Mouse (Mus musculus) cortical plate, adult 2 months (tissue): ENCODE measurements at regions not wholly inside any gene's neighbourhood (a gene's known extent, or its start where the extent isn't known, plus 50 kb on each side); places are given as distances from the start of the nearest gene placed in this dataset.

Source experiments
- H3K27ac ChIP-seq: fragments of 200-500 bp; 2 replicates; pipeline ENCODE4 v1.5.1; 2012; ENCODE audit warnings: low read length, control low read depth, inconsistent platforms; ENCODE audit not compliant: insufficient read depth
- H3K4me1 ChIP-seq: fragments of 200-500 bp; 2 replicates; pipeline ENCODE4 v1.6.1; 2011; ENCODE audit warnings: low read length; ENCODE audit not compliant: control insufficient read depth, insufficient read depth
- H3K4me3 ChIP-seq: fragments of 200-500 bp; 2 replicates; pipeline ENCODE4 v1.5.1; 2011; ENCODE audit warnings: mild to moderate bottlenecking, low read length, control low read depth; ENCODE audit not compliant: insufficient read depth
- CTCF ChIP-seq: fragments of 200-500 bp; IDR thresholded peaks from 2 replicates; pipeline ENCODE4 v1.5.1; 2011; ENCODE audit warnings: mild to moderate bottlenecking, control low read depth, low read length; ENCODE audit not compliant: insufficient read depth; ENCODE audit errors: extremely low read depth
- POLR2A ChIP-seq: fragments of 200-500 bp; IDR thresholded peaks from 2 replicates; pipeline ENCODE4 v1.6.1; 2011; ENCODE audit warnings: mild to moderate bottlenecking, low read length, control low read depth; ENCODE audit not compliant: insufficient read depth; ENCODE audit errors: extremely low read depth

DNA sequence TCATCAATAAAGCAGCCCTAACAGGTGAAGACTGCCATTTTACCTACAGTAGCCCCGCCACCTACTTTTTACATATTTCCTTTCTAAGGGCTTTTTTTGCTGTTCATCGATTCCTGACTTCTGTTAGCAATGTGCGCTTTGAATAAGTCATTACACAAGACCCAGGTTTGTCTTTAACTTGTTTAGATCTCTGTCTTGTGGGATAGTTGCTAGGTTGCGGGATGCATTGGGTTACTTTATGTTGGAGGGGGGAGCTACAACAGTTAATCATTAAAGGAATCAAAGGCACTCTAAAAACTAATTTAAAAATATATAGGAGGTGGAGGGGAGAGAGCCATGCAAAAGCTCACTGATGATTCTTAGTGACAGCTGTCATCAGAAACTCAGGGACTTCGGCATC, 202.3 kb downstream of the Stim2 start:
- Histone ChIP-seq H3K27ac (no peak overlapping the region), H3K4me1 (no peaks in the 10 kb centered on the region), H3K4me3 (no peak overlapping the region)
- TF ChIP-seq POLR2A (no peak), CTCF (no peak)

DNA sequence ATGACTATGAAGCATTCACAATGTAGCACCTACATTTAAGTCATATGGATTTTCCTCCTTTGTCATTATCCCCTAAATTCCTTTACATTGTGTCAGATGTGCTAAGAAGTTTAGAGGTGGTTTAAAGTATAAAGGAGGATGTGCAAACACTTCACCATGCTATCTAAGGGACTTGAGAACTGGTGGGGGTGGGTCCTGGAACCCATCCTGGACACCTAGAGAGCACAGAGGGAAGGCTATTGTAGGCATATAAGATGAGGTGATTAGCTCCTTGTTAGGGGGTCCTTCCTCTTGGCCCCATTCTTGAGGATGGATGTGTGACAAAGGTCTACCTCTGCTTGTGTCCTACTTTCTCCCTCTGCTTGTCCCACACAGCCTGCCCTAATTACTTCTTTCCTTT, 213.2 kb downstream of the Stim2 start:
- TF ChIP-seq POLR2A (no peak), CTCF (no peak)
- Histone ChIP-seq H3K27ac (no peak overlapping the region), H3K4me3 (no peak overlapping the region)

DNA sequence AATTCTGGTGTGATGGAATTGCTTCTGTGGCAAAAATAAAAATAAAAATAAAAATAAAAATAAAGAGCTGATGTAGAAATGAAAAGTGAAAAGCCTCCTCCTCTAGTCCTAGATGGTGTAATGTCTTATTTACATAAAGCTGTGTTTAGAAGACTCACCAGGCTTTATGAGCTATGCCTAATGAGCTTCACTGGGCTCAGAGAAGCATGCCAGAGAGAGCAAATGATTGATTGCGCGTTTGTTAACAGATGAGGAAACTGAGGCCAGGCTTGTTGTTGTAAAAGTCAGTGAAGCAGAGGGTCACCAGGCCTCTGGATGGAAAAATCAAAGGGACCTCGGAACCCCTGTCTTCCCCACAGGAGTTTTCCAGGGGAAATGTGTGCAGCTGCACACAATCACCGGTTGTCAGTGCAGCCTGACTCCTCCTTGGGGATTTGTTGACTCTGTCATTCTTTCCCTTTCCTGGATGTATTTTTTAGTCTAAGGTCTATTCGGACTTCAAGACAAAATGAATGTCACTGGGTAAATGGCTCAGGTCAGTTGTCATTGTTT, 213.8 kb downstream of the Stim2 start:
- Histone ChIP-seq H3K4me3 (no peak overlapping the region), H3K27ac (no peak overlapping the region), H3K4me1 (no peaks in the 10 kb centered on the region)
- TF ChIP-seq CTCF: no peak
- TF ChIP-seq POLR2A: no peak

More for the DNA sequence above, 213.2 kb downstream of the Stim2 start:
- no peaks in the 10 kb centered on the region for H3K4me1 ChIP-seq

DNA sequence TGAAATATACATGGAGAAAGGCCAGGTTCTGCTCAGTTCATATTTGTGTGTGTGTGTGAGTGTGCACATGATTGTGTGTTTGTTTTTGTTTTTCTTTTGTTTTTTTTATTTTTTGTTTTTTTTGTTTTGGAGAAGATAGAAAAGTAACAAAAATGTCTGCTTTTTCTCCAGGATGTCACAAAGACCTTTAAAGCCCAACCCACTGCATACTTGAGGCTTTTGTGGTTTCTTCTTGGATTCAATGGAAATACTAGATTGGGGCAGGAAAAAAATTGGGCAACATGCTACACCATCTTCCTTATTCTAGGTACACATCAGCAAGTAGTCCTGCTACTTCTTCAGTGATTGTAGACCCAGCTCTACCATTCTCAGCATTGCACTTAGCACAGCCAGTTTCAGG, 226.7 kb downstream of the Stim2 start:
- Histone ChIP-seq H3K4me3 (no peak overlapping the region), H3K4me1 (no peaks in the 10 kb centered on the region), H3K27ac (no peak overlapping the region)
- TF ChIP-seq POLR2A: no peak

DNA sequence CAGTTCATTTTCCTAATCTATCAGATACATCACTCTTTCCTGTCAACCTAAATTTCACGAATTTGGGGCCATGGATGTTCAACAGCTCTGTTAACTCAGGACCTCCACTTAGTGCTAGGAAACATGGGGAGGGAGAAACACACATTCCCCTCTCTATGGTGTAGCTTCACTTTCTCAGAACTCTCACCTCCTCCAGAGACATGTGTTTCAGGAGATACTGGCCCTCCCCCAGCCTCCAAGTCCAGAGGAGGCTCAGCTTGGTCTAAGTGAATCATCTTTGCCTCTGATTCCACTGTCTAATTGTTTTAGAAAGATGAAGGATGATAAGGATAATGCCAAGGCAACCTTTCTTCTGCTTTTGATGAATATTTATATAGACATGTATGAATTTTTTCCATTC, 236.3 kb downstream of the Stim2 start:
- Histone ChIP-seq H3K27ac (peak overlapping the region; percentile 82), H3K4me3 (no peak overlapping the region), H3K4me1 (peaks cover 6% of the 10 kb centered on the region; the same call in 1 of the 2 replicates)
- TF ChIP-seq CTCF (no peak), POLR2A (no peak)

DNA sequence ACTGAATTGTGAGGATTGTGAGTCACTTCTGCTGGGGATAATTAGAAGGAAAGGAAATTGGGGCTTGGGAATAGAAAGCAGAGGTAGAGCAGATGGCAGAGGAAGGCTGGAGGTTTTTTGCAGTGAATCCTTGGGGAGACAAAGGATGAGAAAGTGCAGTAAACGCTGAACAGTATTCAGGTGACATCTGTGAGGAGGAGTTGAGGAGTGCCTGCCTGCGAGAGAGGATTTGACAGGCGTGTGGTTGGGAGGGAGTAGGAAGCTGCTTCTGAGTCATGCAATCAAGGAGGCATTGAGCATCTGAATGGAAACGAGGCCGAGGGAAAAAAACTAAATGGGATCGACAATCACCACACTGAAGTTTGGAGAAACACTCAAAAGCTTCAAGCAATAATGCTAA, 236.9 kb downstream of the Stim2 start:
- no peak for TF ChIP-seq CTCF
- no peak for TF ChIP-seq POLR2A
- H3K27ac ChIP-seq: 0 out of 2 replicates have a peak overlapping the region, but pooled peaks have one; percentile 58
- peaks cover 6% of the 10 kb centered on the region; the same call in 1 of the 2 replicates for H3K4me1 ChIP-seq
- no peak overlapping the region for H3K4me3 ChIP-seq

DNA sequence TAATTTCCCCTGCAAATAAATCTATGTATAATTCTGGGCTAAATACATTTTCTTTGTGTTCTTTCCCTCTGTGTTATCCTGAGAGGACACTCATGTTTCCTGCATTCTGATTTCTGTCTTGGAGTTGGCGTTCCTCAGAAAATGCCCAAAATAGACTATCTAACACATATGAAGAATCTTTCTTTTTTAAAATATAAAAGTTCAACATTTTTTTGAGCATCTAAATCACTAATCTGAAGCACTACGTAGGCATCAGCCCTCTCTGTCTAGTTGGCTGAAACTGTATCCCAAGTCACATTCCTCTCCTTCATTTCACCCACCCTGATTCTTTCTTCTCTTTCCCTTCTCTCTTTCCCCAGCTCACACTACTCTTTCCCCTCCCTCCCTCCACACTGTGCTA, 238.9 kb downstream of the Stim2 start:
- Histone ChIP-seq H3K4me1 (peaks cover 6% of the 10 kb centered on the region; the same call in 1 of the 2 replicates), H3K27ac (peak overlapping the region; percentile 90), H3K4me3 (no peak overlapping the region)
- TF ChIP-seq POLR2A (no peak), CTCF (no peak)

DNA sequence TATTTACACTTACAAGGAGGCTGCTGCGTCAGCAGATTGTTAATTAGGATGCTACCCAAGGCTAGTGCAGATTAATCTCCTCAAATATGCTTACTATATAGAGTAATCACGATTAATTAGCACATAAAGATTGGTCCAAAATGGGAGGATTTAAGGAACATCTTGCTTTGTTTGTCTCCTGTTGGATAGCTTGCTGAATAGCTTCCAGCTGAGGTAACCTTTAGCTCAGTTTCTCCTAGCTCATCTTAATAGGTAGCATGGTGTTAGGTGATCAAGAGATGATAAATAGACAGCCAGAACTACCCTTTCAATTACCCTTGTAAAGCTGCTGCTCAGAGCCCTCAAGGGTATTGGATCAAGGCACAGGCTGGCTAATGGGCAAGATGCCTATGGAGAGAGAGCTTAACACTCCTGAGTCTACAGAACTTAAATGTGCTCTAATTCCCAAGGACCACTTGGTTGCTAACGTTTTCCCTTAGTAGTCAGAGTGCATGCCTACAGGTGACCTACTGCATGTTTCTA, 240.4 kb downstream of the Stim2 start:
- Histone ChIP-seq H3K4me3 (no peak overlapping the region), H3K27ac (peak overlapping the region; percentile 88), H3K4me1 (peaks cover 5% of the 10 kb centered on the region; the same call in 1 of the 2 replicates)
- no peak for TF ChIP-seq POLR2A
- no peak for TF ChIP-seq CTCF

DNA sequence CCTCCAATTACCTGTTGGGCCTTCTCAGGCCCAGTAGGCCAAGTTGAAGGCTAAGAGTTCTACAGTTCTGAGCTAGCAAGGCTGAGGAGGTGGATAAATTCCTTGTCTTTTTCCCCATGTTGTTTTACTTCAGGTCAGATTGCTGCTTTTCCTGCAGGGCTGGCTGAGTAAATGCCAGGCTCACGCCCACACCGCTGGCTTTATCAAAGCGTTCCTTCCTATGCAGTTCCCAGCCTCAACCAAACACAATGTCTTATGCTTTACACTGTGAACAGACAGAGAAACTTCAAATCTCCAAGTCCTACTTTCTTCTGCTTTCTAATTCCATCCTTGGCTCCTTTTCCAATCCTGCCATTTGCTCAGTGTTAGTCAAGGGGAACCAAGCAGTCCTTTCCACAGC, 241.3 kb downstream of the Stim2 start:
- H3K4me1 ChIP-seq: peaks cover 5% of the 10 kb centered on the region; the same call in 1 of the 2 replicates
- no peak overlapping the region for H3K4me3 ChIP-seq
- peak overlapping the region; percentile 88 for H3K27ac ChIP-seq
- TF ChIP-seq POLR2A: no peak
- no peak for TF ChIP-seq CTCF

DNA sequence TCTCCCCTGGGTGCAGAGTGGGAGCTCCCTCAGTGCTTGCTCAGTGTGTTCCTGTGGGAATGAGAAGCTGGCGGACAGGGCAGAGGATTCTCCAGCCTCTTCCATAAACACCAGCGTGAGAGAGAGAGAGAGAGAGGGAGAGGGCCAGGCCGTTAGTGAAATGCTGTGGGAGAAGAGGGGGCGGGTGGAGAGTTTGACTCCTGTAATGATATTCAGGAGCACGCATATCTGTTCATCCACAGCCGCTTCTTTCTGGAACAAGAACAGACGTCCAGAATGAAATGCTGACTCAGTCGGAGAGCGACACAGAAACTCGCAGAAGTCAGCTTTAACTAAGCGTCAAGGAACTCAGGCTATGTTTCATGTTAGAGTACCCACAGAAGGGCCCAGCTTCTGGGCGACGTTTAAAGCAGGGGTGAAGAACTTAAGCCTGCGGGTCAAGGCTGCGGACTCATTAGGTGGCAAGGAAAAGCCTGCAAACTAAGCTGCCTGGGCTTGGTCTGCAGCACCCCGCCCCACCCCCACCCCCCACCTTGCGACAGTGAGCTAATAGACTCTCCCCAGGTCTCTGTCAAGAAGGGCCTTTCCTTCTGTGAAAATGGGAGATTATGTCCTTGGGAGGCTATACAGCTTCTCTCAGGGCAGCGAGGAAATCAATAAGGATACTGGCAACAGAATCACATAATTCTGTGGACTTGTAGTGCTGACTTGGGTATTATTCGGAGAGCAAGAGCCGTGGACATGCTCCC, 243.0 kb downstream of the Stim2 start:
- Histone ChIP-seq H3K4me1 (peaks cover 3% of the 10 kb centered on the region; the same call in 1 of the 2 replicates), H3K4me3 (no peak overlapping the region), H3K27ac (peak overlapping the region; percentile 73; the same call in 1 of the 2 replicates)
- no peak for TF ChIP-seq POLR2A
- TF ChIP-seq CTCF: no peak
